Mouse (Mus musculus): ENCODE measurements at regions not wholly inside any gene's neighbourhood (a gene's known extent, or its start where the extent isn't known, plus 50 kb on each side); places are given as distances from the start of the nearest gene placed in this dataset.

- no peak overlapping the region for H3K27ac ChIP-seq (ENCODE audit: low read depth, low read length)
- no peaks in the 10 kb centered on the region for H3K27me3 ChIP-seq (replicated peaks; ENCODE audit: control insufficient read depth, insufficient read depth, low read length)
- no peaks in the 10 kb centered on the region for H3K36me3 ChIP-seq (ENCODE audit: control insufficient read depth, insufficient read depth, low read length)
- H3K4me3 ChIP-seq (ENCODE audit: low read length), result no peak overlapping the region
- H3K9me3 ChIP-seq (ENCODE audit: control insufficient read depth, low read length), result no peaks in the 10 kb centered on the region
- ATAC-seq, result no peak
- 79% methylated on average over 1 of the region's 1 CpGs for WGBS
- no peak overlapping the region for H3K4me2 ChIP-seq (ENCODE audit: low read length)
- no peaks in the 10 kb centered on the region for H3K4me1 ChIP-seq (ENCODE audit: control insufficient read depth, insufficient read depth, low read depth, low read length)
- H3K9ac ChIP-seq (ENCODE audit: low read depth, low read length), result no peak overlapping the region
These were observed 2631.2 kb upstream of the 5930422O12Rik start for GRCm38 (mm10) chr8:30797341-30797740.

- H3K9ac ChIP-seq (ENCODE audit: low read depth, low read length), result no peak overlapping the region
- no peak for ATAC-seq
- H3K9me3 ChIP-seq (ENCODE audit: control insufficient read depth, low read length), result no peaks in the 10 kb centered on the region
- H3K4me2 ChIP-seq (ENCODE audit: low read length), result no peak overlapping the region
- no peak overlapping the region for H3K27ac ChIP-seq (ENCODE audit: low read depth, low read length)
- no peaks in the 10 kb centered on the region for H3K27me3 ChIP-seq (replicated peaks; ENCODE audit: control insufficient read depth, insufficient read depth, low read length)
- no peaks in the 10 kb centered on the region for H3K4me1 ChIP-seq (ENCODE audit: control insufficient read depth, insufficient read depth, low read depth, low read length)
- 86% methylated on average over 5 of the region's 5 CpGs for WGBS
- H3K36me3 ChIP-seq (ENCODE audit: control insufficient read depth, insufficient read depth, low read length), result no peaks in the 10 kb centered on the region
- H3K4me3 ChIP-seq (ENCODE audit: low read length), result no peak overlapping the region
These were observed 2611.5 kb upstream of the 5930422O12Rik start for GRCm38 (mm10) chr8:30817028-30817427.

DNA sequence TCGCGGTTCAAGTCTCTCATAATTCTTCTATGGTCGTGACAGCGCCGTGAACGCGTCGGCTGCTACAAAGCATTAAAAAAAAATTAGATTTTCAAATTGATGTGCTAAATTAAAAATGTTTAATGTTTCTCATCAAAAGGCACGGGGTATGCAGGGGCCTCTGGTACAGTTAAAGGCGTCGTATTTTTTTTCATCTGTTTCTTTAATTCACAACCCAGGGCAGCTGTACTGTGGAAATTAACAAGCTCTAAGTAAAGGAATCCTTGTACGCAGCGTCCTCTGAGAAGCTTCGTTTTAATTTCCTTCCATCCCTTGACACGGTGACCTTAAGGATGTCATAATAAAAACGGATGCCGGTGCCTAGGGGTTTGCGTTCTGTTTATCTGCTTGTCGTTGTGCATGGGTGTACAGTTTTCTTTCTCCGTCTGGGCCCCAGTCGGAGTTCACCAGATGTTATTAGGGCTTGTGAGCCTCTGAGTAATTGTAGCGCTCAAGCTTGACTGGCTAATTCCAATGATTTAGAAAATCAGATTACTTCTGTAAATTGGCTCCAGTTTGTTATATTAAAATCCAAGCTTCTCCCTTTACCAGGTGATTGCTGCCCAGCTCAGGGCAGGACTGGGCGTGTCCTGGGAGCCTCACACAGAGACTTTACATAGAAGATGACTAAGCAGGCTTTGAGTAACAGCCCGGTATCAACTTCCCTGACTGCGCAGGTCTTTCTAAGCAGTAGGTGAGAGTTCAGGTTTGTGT lies 2605.5 kb upstream of the 5930422O12Rik start:
- H3K4me3 ChIP-seq (ENCODE audit: low read length), result no peak overlapping the region
- peak; percentile 61 for ATAC-seq

GRCm38 (mm10) chr8:30823588-30823938 lies 2604.9 kb upstream of the 5930422O12Rik start:
- H3K27ac ChIP-seq (ENCODE audit: low read depth, low read length), result no peak overlapping the region
- H3K27me3 ChIP-seq (replicated peaks; ENCODE audit: control insufficient read depth, insufficient read depth, low read length), result no peaks in the 10 kb centered on the region
- H3K4me3 ChIP-seq (ENCODE audit: low read length), result no peak overlapping the region
- H3K4me2 ChIP-seq (ENCODE audit: low read length), result no peak overlapping the region
- 88% methylated on average over 11 of the region's 11 CpGs for WGBS
- H3K9me3 ChIP-seq (ENCODE audit: control insufficient read depth, low read length), result no peaks in the 10 kb centered on the region
- no peaks in the 10 kb centered on the region for H3K4me1 ChIP-seq (ENCODE audit: control insufficient read depth, insufficient read depth, low read depth, low read length)
- no peaks in the 10 kb centered on the region for H3K36me3 ChIP-seq (ENCODE audit: control insufficient read depth, insufficient read depth, low read length)
- H3K9ac ChIP-seq (ENCODE audit: low read depth, low read length), result no peak overlapping the region
- no peak for ATAC-seq

More for the DNA sequence above, 2605.5 kb upstream of the 5930422O12Rik start:
- Histone ChIP-seq H3K9ac (ENCODE audit: low read depth, low read length) (no peak overlapping the region), H3K27ac (ENCODE audit: low read depth, low read length) (no peak overlapping the region), H3K4me1 (ENCODE audit: control insufficient read depth, insufficient read depth, low read depth, low read length) (no peaks in the 10 kb centered on the region), H3K4me2 (ENCODE audit: low read length) (peak overlapping the region; percentile 3), H3K36me3 (ENCODE audit: control insufficient read depth, insufficient read depth, low read length) (no peaks in the 10 kb centered on the region), H3K27me3 (replicated peaks; ENCODE audit: control insufficient read depth, insufficient read depth, low read length) (no peaks in the 10 kb centered on the region), H3K9me3 (ENCODE audit: control insufficient read depth, low read length) (no peaks in the 10 kb centered on the region)
- 56% methylated on average over 25 of the region's 25 CpGs for WGBS

DNA sequence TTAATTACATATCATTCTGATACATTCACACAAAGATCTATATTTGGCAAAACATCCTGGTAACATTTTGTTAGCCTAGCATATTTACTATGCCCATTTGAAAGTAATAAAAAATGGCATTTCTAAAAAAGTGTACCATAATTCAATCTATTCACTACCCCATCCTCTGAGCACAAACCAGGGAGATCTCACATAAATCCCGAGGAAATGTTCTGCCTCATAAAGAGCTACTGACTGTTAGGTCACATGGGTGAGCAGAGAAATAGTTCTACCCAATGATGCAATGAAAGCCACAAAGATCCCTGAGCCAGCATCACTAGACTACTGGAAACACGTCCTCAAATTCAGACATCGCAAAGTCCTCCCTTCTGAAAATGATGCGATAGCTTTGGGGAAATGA lies 2602.5 kb upstream of the 5930422O12Rik start:
- WGBS, result 85% methylated on average over 4 of the region's 4 CpGs
- Histone ChIP-seq H3K9me3 (ENCODE audit: control insufficient read depth, low read length) (no peaks in the 10 kb centered on the region), H3K4me3 (ENCODE audit: low read length) (no peak overlapping the region), H3K27me3 (replicated peaks; ENCODE audit: control insufficient read depth, insufficient read depth, low read length) (no peaks in the 10 kb centered on the region), H3K27ac (ENCODE audit: low read depth, low read length) (no peak overlapping the region), H3K36me3 (ENCODE audit: control insufficient read depth, insufficient read depth, low read length) (no peaks in the 10 kb centered on the region), H3K9ac (ENCODE audit: low read depth, low read length) (no peak overlapping the region), H3K4me2 (ENCODE audit: low read length) (no peak overlapping the region), H3K4me1 (ENCODE audit: control insufficient read depth, insufficient read depth, low read depth, low read length) (no peaks in the 10 kb centered on the region)
- ATAC-seq, result no peak

DNA sequence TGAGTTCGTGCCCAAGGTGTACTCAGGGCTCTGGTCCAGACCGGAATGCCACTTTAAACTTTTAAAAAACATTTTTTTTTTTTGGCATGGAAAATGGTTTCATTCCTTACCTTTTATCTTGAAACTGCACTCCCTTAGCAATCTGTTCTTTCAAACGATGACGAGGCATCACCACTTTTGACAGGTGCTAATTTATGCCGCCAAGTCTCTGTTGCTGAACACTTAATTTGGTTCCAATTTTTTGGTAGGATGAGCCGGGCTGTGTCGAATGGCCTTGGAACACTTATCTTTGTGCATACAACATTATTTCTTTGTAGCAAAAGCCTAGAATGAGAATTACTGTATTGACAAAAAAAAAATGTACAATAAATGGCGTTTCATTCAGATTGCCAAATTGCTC lies 2590.5 kb upstream of the 5930422O12Rik start:
- Histone ChIP-seq H3K27me3 (replicated peaks; ENCODE audit: control insufficient read depth, insufficient read depth, low read length) (no peaks in the 10 kb centered on the region), H3K4me1 (ENCODE audit: control insufficient read depth, insufficient read depth, low read depth, low read length) (no peaks in the 10 kb centered on the region), H3K4me2 (ENCODE audit: low read length) (no peak overlapping the region), H3K9me3 (ENCODE audit: control insufficient read depth, low read length) (peaks cover 2% of the 10 kb centered on the region; the same call in 1 of the 2 replicates), H3K4me3 (ENCODE audit: low read length) (no peak overlapping the region), H3K27ac (ENCODE audit: low read depth, low read length) (no peak overlapping the region), H3K9ac (ENCODE audit: low read depth, low read length) (no peak overlapping the region), H3K36me3 (ENCODE audit: control insufficient read depth, insufficient read depth, low read length) (no peaks in the 10 kb centered on the region)
- 84% methylated on average over 8 of the region's 8 CpGs for WGBS
- ATAC-seq, result no peak

DNA sequence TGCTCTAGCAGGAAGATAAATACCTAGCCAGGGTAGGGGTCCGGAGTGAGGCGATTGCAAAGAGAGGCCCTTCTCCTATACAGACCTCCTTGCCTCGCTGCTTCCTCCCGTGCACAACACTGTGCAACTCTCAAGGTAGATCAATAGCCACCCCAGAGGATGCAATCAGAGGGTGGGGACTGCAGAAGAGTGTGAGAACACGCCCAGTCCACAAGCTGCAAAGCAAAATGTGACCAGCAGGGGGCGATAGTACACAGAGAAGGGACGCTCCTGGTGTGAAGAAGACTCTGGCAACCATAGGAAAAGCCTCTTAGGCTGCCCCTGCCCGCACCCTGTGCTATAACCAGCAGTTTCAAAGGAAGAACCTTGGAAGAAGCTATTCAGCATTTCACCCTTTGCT lies 2588.4 kb upstream of the 5930422O12Rik start:
- 34% methylated on average over 8 of the region's 8 CpGs for WGBS
- no peak overlapping the region for H3K9ac ChIP-seq (ENCODE audit: low read depth, low read length)
- H3K4me1 ChIP-seq (ENCODE audit: control insufficient read depth, insufficient read depth, low read depth, low read length), result no peaks in the 10 kb centered on the region
- peaks cover 2% of the 10 kb centered on the region; the same call in 1 of the 2 replicates for H3K9me3 ChIP-seq (ENCODE audit: control insufficient read depth, low read length)
- H3K36me3 ChIP-seq (ENCODE audit: control insufficient read depth, insufficient read depth, low read length), result no peaks in the 10 kb centered on the region
- ATAC-seq, result peak; percentile 60; the same call in 1 of the 2 replicates
- H3K27ac ChIP-seq (ENCODE audit: low read depth, low read length), result no peak overlapping the region
- no peak overlapping the region for H3K4me3 ChIP-seq (ENCODE audit: low read length)
- no peak overlapping the region for H3K4me2 ChIP-seq (ENCODE audit: low read length)
- no peaks in the 10 kb centered on the region for H3K27me3 ChIP-seq (replicated peaks; ENCODE audit: control insufficient read depth, insufficient read depth, low read length)

GRCm38 (mm10) chr8:30863017-30863416 lies 2565.5 kb upstream of the 5930422O12Rik start:
- Histone ChIP-seq H3K4me1 (ENCODE audit: control insufficient read depth, insufficient read depth, low read depth, low read length) (no peaks in the 10 kb centered on the region), H3K36me3 (ENCODE audit: control insufficient read depth, insufficient read depth, low read length) (no peaks in the 10 kb centered on the region), H3K27ac (ENCODE audit: low read depth, low read length) (peak overlapping the region; percentile 9; the same call in 1 of the 2 replicates), H3K4me2 (ENCODE audit: low read length) (no peak overlapping the region), H3K9ac (ENCODE audit: low read depth, low read length) (no peak overlapping the region), H3K4me3 (ENCODE audit: low read length) (no peak overlapping the region), H3K27me3 (replicated peaks; ENCODE audit: control insufficient read depth, insufficient read depth, low read length) (no peaks in the 10 kb centered on the region), H3K9me3 (ENCODE audit: control insufficient read depth, low read length) (no peaks in the 10 kb centered on the region)
- peak; percentile 88 for ATAC-seq
- 17% methylated on average over 4 of the region's 4 CpGs for WGBS

- H3K27me3 ChIP-seq (replicated peaks; ENCODE audit: control insufficient read depth, insufficient read depth, low read length), result no peaks in the 10 kb centered on the region
- ATAC-seq, result no peak
- H3K4me2 ChIP-seq (ENCODE audit: low read length), result no peak overlapping the region
- H3K27ac ChIP-seq (ENCODE audit: low read depth, low read length), result no peak overlapping the region
- H3K9ac ChIP-seq (ENCODE audit: low read depth, low read length), result no peak overlapping the region
- no peaks in the 10 kb centered on the region for H3K36me3 ChIP-seq (ENCODE audit: control insufficient read depth, insufficient read depth, low read length)
- no peaks in the 10 kb centered on the region for H3K4me1 ChIP-seq (ENCODE audit: control insufficient read depth, insufficient read depth, low read depth, low read length)
- H3K4me3 ChIP-seq (ENCODE audit: low read length), result no peak overlapping the region
- H3K9me3 ChIP-seq (ENCODE audit: control insufficient read depth, low read length), result no peaks in the 10 kb centered on the region
- 86% methylated on average over 11 of the region's 11 CpGs for WGBS
These were observed 2522.3 kb upstream of the 5930422O12Rik start for GRCm38 (mm10) chr8:30906044-30906695.

Data from hindbrain, embryonic 16.5 days (tissue).